Mouse (Mus musculus): ENCODE data around the gene Ankfn1.

Ankfn1 gene

GRCm38 (mm10) chr11:89472871-89473270 is 304.6 kb downstream of the Ankfn1 start:
- no peak for DNase-seq (ENCODE audit: low read depth, low spot score)

DNA sequence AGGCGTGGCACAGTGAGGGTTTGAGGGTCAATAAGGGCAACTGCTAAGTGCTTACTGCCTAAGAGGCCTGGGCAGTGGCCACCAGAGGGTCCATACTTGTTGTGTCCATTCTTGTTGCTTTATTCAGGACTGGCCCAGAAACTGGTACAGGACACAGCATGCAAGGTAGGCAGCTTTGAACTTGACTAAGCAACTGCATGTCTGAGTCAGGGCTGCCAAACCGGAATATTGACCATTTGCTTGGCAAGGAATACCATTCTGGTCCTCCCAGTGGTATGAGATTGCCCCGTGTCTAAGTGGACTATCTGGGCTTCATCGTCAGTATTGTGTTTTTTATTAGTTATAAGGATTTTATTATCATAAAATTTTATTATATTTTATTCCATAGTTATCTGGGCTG is 312.1 kb downstream of the Ankfn1 start:
- DNase-seq (ENCODE audit: low read depth, low spot score): no peak

- DNase-seq (ENCODE audit: low read depth, low spot score): no peak
Observed at GRCm38 (mm10) chr11:89462216-89462615, 315.2 kb downstream of the Ankfn1 start.

- DNase-seq (ENCODE audit: low read depth, low spot score): no peak
Observed at GRCm38 (mm10) chr11:89459437-89459836, 318.0 kb downstream of the Ankfn1 start.

- no peak for DNase-seq (ENCODE audit: low read depth, low spot score)
Observed at GRCm38 (mm10) chr11:89455647-89456231, 321.7 kb downstream of the Ankfn1 start.

DNA sequence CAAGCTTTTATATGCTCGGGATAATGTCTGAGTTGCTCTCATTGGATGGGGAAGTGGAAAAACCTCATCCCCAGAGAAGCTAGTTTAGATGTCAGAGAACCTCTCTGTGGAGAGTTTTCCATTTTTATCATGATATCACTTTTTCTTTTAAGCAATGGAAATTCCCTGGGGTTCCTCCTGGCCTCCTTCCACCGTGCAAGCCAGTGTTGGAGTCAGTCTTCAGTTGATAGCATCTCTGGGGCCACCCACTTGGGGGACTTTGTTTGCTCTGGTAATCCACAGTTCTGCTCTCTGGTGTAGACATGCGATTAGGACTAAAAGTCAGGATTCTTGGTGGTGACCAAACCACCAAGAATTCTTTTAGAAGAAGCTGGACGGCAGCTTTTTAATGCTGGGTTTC is 322.8 kb downstream of the Ankfn1 start:
- DNase-seq (ENCODE audit: low read depth, low spot score): no peak

- no peak for DNase-seq (ENCODE audit: low read depth, low spot score)
Observed at GRCm38 (mm10) chr11:89452862-89453261, 324.6 kb downstream of the Ankfn1 start.

DNA sequence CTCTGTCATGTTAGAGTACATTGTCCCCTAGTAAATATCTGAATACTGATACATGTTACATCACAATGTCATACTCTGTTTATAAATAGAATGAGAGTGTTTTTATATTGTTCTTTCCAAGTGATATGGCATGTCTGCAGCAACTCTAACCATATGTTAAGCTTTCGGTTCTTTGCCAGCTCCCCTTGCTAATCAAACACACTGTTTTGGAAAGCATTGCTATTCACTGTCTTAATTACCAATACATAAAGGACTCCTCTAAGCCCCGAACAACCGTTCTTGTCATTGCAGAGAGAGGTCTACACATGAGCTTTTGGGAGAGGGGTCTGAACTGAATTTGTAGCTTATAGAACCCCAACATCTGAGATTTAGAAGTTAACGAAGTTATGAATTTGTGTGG is 327.0 kb downstream of the Ankfn1 start:
- DNase-seq (ENCODE audit: low read depth, low spot score): no peak

DNA sequence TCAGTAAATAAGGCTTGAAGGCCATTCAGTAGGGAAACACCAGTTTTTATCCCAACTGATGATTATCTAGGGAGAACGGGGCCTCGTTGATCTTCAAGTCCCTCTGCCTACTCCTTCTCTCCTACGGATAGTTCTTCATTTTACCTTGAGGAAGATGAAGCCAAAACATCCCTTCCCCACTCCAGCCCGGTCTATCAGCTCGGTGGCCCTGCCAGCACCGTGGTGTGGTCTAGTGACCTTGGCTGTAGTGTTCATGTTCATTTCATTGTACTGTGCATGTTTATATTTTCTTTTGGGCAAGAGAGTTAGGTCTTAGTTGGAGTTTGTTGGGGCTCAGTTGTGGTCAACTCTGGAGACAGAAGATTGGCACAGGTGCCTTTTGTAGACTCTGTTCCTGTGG is 328.5 kb downstream of the Ankfn1 start:
- no peak for DNase-seq (ENCODE audit: low read depth, low spot score)

DNA sequence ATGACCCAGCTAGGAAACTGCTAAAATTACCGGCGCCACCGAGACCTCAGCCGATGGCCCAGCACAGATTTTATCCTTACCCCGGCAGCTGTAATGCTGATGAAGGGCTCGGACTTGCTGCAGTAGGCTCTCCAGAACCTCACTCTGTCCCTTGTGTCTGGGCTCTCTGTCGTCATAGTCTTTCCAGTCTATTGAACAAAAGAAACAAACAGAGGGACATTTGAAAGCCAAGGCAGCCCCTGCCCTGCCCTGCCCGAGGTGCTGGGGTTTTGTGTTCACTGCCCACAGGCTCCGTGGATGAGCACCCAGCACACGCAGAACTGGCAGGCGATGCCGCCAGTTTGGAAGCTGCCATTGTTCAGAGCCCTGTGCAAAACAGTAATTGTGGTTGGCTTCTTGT is 330.0 kb downstream of the Ankfn1 start:
- no peak for DNase-seq (ENCODE audit: low read depth, low spot score)

DNA sequence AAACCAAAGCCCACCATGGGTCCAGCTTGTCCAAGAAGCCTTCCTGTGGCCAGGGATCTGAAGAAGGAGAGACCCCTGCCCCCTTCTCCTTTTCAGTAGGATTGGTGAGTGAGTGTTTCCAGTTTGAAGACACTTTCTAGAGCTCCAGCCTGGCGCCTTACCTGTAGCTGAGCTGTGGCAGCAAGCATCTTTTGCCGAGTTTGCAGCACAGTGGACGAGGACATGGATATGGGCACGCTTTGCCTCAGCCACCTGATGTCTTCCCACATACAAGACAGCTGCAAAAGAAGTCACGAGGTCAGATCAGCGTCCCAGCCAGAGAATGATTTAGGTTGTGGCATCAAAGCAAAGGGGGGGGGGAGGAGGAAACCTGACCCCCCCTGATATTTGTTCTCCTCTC is 336.9 kb downstream of the Ankfn1 start:
- DNase-seq (ENCODE audit: low read depth, low spot score): no peak

- no peak for DNase-seq (ENCODE audit: low read depth, low spot score)
Observed at GRCm38 (mm10) chr11:89424358-89424757, 353.1 kb downstream of the Ankfn1 start.

GRCm38 (mm10) chr11:89422637-89423036 is 354.8 kb downstream of the Ankfn1 start:
- DNase-seq (ENCODE audit: low read depth, low spot score): no peak

DNA sequence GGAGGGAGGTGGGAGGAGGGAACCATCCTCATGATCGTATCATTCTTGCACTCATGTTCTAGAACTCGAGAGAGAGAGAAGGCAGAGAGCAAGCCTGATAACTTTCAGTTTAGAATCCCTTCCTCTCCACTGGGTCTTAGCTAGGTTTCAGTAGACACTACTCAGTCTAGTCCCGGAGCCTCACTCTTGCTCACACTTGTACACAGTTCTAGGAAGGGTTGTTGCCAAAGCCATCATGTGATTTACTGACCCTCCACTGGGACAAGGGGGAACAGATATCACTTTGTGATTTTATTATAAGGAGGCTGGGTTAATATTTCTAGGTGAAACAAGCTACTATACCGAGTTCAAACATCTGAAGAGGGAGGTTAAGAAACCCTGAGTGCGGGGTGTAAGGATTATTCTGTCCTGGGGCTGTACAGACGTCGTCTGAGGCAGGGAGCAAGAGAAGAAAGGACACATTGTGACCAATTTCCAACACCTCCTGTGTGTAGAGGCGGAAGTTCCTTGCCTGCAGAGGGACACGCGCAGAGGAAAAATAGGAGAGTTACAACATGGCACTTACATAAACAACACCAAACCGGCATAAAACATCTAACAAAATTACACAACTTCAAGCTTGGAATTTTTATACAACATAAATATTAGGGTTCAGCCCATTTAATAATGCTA is 356.6 kb downstream of the Ankfn1 start:
- DNase-seq (ENCODE audit: low read depth, low spot score): no peak

GRCm38 (mm10) chr11:89419863-89420262 is 357.6 kb downstream of the Ankfn1 start:
- no peak for DNase-seq (ENCODE audit: low read depth, low spot score)

GRCm38 (mm10) chr11:89418644-89419043 is 358.8 kb downstream of the Ankfn1 start:
- no peak for DNase-seq (ENCODE audit: low read depth, low spot score)

- no peak for DNase-seq (ENCODE audit: low read depth, low spot score)
Observed at GRCm38 (mm10) chr11:89416769-89417168, 360.7 kb downstream of the Ankfn1 start.

DNA sequence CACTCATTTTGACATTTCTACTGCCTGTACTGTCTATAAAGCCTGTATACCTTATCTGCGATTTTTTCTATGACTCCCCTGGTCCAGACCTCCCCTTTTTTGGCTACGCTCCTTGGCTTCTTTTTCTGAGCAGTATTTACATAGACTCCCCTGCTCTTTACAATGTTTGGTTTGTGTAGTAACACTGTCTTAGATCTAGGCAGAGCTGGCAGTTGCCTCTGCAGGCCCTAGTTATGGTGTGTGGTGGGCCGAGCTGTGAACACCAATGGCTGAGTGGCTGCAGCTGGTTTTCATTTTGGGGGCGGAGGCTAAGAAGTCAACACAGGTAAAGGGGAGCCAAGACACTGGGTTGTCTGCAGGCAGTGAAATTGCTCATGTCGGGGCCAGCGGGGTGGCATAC is 368.7 kb downstream of the Ankfn1 start:
- DNase-seq (ENCODE audit: low read depth, low spot score): no peak

DNA sequence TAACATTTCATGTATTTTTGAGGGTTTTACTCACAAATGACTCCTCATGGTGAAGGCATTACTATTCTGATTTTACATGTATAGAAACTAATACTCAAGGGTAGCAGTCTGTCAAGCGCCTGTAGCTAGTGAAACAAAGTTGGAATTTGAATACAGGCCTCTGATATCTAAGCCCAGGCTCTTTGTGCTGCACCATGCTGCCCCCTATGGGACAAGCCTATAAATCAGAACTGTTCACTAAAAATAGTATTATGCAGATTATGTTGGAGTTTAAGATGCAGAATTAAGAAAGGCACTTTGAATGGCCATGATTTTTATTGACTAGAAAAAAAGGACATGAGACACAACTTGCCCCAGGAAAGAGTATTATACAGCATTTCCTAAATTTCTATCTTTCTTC is 373.0 kb downstream of the Ankfn1 start:
- DNase-seq (ENCODE audit: low read depth, low spot score): no peak

DNA sequence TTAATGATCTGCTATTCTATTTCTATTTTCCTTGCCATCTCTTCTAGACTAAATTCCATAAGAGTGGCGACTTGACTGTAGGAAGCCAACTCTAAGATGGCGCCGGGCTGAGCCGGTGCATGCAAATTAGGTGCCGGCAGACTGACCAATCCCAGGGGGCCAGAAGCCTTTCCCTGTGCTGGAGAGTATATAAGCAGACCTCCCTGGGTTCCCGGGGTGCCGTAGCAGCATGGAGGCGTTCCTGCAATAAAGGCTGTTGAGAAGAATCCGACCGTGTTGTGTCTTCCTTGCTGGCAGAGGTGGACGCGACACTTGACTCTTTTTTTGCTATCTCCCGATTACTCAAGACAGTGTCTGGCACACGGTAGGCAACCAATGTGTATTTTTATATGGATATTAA is 374.0 kb downstream of the Ankfn1 start:
- no peak for DNase-seq (ENCODE audit: low read depth, low spot score)

DNA sequence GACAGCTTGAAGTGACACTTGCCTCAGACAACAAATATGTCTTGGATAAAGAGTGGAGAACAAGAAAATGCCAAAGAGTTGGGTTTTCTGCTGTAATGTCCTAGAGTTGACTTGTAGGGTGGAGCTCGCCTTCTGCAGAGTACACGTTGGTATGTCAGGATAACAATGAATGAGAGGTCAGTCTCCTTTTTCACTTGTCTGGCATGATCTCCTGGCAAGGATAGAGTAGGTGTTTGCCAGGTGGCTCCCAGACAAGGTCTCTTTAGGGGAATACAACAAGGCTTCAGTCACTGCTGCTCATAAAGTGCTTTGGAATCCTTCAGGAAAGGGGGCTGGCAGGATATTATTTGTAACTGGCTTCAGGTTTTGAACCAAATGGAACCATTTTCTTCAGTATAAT is 388.6 kb downstream of the Ankfn1 start:
- no peak for DNase-seq (ENCODE audit: low read depth, low spot score)

GRCm38 (mm10) chr11:89382634-89383009 is 394.8 kb downstream of the Ankfn1 start:
- no peak for DNase-seq (ENCODE audit: low read depth, low spot score)

DNA sequence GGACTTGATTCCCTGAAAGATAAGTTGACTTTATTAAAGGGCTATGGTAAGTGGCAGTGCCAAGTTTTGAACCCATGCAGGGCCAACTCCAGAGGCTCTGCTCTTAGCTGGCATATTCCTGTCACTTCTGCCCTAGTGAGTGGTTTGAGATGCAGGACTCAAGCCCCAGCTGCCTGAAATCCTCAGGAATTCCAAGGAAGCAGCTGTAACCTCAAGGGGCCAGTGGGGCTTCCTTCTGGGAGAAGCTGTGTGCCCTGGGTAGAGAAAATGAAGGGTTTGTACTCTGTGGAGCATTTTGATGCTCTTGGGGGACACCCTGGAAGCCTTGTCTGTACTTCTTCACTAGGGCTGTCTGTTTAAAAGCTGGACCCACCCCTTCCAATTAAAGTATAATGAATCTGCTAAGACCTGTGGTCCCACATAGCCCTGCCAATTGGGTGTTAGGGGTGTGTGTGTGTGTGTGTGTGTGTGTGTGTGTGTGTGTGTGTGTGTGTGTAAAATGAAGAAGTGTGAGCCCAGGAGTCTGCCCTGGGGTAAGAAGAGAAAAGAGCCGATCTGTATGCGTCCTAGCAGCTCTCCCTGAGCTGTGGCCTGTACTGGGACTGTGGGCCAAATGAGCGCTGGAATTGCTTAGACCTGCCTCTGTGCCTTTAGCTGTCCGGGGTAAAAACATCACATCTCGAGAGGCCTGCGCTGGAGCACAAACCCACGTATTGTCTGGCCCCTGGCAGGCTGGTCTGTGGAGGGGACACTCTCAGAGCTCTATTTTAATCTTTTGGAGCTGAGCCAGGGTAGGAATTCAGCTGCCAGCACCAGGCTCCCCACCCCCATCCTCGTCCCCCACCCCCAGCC is 395.4 kb downstream of the Ankfn1 start:
- no peak for DNase-seq (ENCODE audit: low read depth, low spot score)

Data from CD4-positive helper T cell, adult 2 months (primary cell).